Mouse (Mus musculus): ENCODE measurements at regions not wholly inside any gene's neighbourhood (a gene's known extent, or its start where the extent isn't known, plus 50 kb on each side); places are given as distances from the start of the nearest gene placed in this dataset.

DNA sequence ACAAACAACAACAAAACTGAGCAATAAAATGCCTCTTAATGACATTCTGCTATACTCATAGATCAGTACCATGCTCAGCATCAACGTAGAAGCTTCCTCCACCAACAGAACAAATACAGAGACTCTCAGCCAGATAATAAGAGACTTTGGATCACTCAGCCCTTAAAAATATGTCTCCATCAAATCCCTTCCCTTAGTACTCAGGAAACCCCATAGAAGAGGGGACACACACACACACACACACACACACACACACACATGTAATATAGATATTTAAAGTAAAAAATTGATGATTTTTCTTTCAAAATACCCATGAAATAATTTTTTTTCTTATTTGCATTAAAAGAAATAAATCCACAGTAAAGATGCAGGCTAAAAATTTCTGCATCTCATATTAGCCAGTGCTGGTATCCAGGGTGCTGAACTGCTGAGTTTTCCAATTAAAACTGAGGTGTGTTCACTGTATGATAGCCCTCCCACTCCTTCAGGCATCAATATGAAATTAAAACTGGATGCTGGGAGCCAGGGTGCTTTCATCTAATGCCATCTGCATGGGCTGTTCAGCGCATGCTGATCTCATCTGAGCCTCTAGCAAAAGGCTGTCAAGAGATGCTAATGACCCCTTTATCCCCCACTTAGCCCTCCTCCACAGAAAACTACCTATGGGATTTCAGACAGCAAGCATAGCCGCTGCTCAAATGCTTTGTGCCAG lies 321.0 kb downstream of the Tm4sf1 start:
- no peak for TF ChIP-seq HCFC1 (IDR thresholded peaks at IDR 0.05; ENCODE audit: low read depth, low read length)
- no peak for TF ChIP-seq MXI1 (IDR thresholded peaks at IDR 0.05; ENCODE audit: low read depth, low read length)
- no peak for TF ChIP-seq RAD21 (IDR thresholded peaks at IDR 0.05; ENCODE audit: low read depth, low read length)
- no peak for TF ChIP-seq BHLHE40 (IDR thresholded peaks at IDR 0.05; ENCODE audit: borderline replicate concordance, low read depth, low read length)
- TF ChIP-seq MYB (IDR thresholded peaks at IDR 0.05; ENCODE audit: low read depth, low read length): no peak
- no peak for TF ChIP-seq MAZ (IDR thresholded peaks at IDR 0.05; ENCODE audit: low read depth, low read length)
- no peak for TF ChIP-seq SMC3 (IDR thresholded peaks at IDR 0.05; ENCODE audit: low read depth, low read length)
- no peak for TF ChIP-seq MAX (IDR thresholded peaks at IDR 0.05; ENCODE audit: low read length)
- H3K27me3 ChIP-seq (ENCODE audit: control insufficient read depth in 1 of 2, insufficient read depth in 2 of 2, low read length in 2 of 2): no peaks in the 10 kb centered on the region
- no peak overlapping the region for H3K4me3 ChIP-seq (ENCODE audit: control insufficient read depth in 1 of 2, insufficient read depth in 1 of 2, low read depth in 2 of 2, low read length in 2 of 2)
- no peaks in the 10 kb centered on the region for H3K36me3 ChIP-seq (ENCODE audit: control insufficient read depth in 1 of 2, insufficient read depth in 2 of 2, low read length in 2 of 2)
- no peak overlapping the region for H3K27ac ChIP-seq (ENCODE audit: control insufficient read depth, low read depth, low read length)
- H3K9ac ChIP-seq (ENCODE audit: control insufficient read depth, low read depth, low read length, poor library complexity, severe bottlenecking): no peak overlapping the region
- DNase-seq (ENCODE audit: low read depth, low spot score): no peak
- no peaks in the 10 kb centered on the region for H3K9me3 ChIP-seq (replicated peaks; ENCODE audit: insufficient read depth, low read length)
- no peaks in the 10 kb centered on the region for H3K4me1 ChIP-seq (ENCODE audit: control insufficient read depth in 1 of 2, insufficient read depth in 2 of 2, low read length in 2 of 2)
- H3K79me2 ChIP-seq (ENCODE audit: control insufficient read depth, insufficient read depth, low read length, poor library complexity): no peaks in the 10 kb centered on the region

DNA sequence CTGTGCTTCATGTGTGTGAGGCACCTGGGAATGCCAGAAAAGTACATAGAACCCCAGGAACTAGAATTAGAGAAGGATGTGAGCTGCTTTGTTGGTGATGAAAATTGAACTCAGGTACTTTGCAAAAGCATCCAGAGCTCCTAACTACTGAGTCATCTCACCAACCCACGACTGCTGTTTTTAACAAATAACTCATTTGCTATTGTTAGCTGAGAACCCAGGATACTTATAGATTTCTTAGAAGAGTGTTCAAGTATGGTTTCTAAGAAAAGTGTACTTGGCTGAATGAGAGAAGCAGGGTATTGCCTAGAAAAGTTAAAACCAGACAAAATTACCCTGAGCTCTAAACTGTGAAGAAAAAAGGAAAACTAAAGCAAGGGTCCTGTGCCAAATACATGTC lies 335.8 kb downstream of the Tm4sf1 start:
- DNase-seq (ENCODE audit: low read depth, low spot score): no peak
- TF ChIP-seq ZC3H11A (IDR thresholded peaks at IDR 0.05; ENCODE audit: low read depth, low read length): no peak
- TF ChIP-seq TCF12 (IDR thresholded peaks at IDR 0.05; ENCODE audit: low read depth, low read length): no peak
- no peak for TF ChIP-seq TBP (IDR thresholded peaks at IDR 0.05; ENCODE audit: low read depth, low read length)
- no peak for TF ChIP-seq JUND (IDR thresholded peaks at IDR 0.05; ENCODE audit: low read depth, low read length)
- no peak for TF ChIP-seq ZKSCAN1 (IDR thresholded peaks at IDR 0.05; ENCODE audit: low read depth, low read length)
- TF ChIP-seq TAL1 (IDR thresholded peaks at IDR 0.05; ENCODE audit: low read length): no peak
- TF ChIP-seq KAT2A (conservative IDR thresholded peaks at IDR 0.05; ENCODE audit: low read depth, low read length): no peak
- TF ChIP-seq CHD1 (IDR thresholded peaks at IDR 0.05; ENCODE audit: low read depth, low read length): no peak

More for the DNA sequence above, 335.8 kb downstream of the Tm4sf1 start:
- Histone ChIP-seq H3K9ac (ENCODE audit: control insufficient read depth, low read depth, low read length, poor library complexity, severe bottlenecking) (no peak overlapping the region), H3K4me3 (ENCODE audit: control insufficient read depth in 1 of 2, insufficient read depth in 1 of 2, low read depth in 2 of 2, low read length in 2 of 2) (no peak overlapping the region), H3K27ac (ENCODE audit: control insufficient read depth, low read depth, low read length) (no peak overlapping the region), H3K9me3 (replicated peaks; ENCODE audit: insufficient read depth, low read length) (no peaks in the 10 kb centered on the region), H3K79me2 (ENCODE audit: control insufficient read depth, insufficient read depth, low read length, poor library complexity) (no peaks in the 10 kb centered on the region), H3K4me1 (ENCODE audit: control insufficient read depth in 1 of 2, insufficient read depth in 2 of 2, low read length in 2 of 2) (no peaks in the 10 kb centered on the region), H3K36me3 (ENCODE audit: control insufficient read depth in 1 of 2, insufficient read depth in 2 of 2, low read length in 2 of 2) (no peaks in the 10 kb centered on the region), H3K27me3 (ENCODE audit: control insufficient read depth in 1 of 2, insufficient read depth in 2 of 2, low read length in 2 of 2) (no peaks in the 10 kb centered on the region)
